Mouse (Mus musculus) left cerebral cortex, adult 6 months (tissue): ENCODE results near the gene Usp49. TPM values are rescaled to one million over a fixed set of nuclear protein-coding genes. Genes with fewer than 3 reads are reported as not detected.

Source experiments
- long read RNA-seq, 2 experiments: library from polyadenylated mRNA; unstranded; transcript quantifications; one replicate each; pipeline ENCODE4 v2.0.0; 2019 to 2020
- polyA plus RNA-seq: library from polyadenylated mRNA; unstranded; fragments of <200 nt; fragmentation: Nextera tagmentation; gene quantifications from 2 replicates; pipeline ENCODE4 v1.2.3, GENCODE M21; 2021

The Usp49 gene
- polyA plus RNA-seq, result 1.8 and 4.4 TPM in 2 replicates
- long read RNA-seq, experiment 1, result 0 reads
- long read RNA-seq, experiment 2, partial matches to known transcripts, result 0 of 2 reads
- long read RNA-seq, experiment 2, other reads (novel, unspliced or antisense), result 2 of 2 reads

DNA sequence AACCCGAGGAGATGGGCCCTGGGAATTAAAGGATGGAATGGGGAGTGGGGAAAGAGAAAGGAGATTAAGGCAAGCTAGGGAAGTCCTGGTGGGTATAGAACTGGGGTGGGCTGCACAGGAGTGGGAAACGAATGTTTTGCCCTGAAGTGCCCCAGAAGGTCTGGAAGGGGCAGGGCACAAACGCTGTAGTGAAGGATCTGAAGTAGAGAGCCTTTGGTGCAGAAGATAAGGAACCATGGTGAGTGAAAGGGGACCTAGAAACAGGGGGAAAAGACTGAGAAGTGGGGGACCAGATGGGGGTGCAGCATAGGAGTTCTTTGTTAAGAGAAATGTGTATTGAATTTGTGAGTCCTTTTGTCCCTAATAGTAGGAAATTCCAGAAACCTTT is at the start of gene Usp49:
Usp49 (plus strand) TSS at position 13 of the 388 bp plus-strand sequence.

DNA sequence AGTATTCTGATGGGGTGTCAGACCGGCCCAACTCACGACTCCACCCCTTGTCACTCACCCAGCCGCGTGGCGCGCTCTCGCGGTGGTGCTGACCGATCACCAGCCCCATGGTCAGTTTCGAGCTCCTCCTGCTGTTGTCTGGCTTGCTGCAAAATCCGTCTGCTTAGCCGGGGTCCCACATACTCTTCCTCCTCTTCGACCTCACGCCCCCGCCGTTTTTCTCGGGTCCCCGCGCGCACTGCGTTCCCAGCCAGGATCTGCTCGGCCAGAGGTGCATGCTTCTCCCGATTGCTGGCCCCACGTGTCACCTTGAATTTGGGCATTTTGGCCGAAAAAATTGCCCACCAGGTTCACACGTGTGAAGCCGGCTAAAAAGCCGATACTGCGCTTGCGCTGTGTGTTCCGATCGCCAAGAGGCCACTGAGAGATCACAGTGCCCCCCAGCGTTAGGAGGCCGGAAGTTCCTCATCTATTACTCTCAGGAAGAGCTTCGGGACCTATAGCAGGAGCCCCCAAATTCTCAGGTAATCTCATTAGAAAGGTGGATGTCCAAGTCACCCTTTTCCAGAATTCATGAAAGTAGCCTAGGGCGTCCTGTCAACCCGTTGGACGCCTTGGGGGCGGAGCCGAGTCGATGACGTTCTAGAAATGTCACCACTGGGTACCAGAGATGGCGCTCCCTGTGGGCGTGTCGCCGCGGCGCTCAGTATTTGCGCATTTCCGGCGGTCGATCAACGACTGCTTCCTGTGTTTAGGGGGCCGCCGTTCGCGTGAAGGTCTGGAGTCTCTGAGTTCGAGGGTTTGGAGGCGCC is 19.4 kb upstream of the Usp49 start, which contains the start of the genes Bysl, Med20 and Gm20517:
Bysl (minus strand) TSS at position 644 of the 812 bp plus-strand sequence.
Med20 (plus strand) TSS at position 734 of the 812 bp plus-strand sequence.
Gm20517 (plus strand) TSS at position 741 of the 812 bp plus-strand sequence.

DNA sequence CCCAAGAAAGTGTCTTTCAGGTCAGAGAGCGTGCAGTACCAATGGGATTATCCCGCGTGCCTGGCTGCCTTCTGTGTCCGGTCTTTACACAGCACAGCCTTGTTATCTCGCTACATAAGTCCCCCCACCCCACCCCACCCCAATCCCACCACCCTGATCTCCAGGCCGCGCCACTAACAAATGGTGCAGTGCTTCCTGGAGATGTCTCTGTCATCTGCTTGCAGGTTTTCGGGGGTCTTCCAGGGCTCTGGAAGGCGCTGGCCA is 57.8 kb downstream of the Usp49 start, which contains the start of gene Tomm6:
Tomm6 (minus strand) TSS at position 43 of the 264 bp plus-strand sequence.

DNA sequence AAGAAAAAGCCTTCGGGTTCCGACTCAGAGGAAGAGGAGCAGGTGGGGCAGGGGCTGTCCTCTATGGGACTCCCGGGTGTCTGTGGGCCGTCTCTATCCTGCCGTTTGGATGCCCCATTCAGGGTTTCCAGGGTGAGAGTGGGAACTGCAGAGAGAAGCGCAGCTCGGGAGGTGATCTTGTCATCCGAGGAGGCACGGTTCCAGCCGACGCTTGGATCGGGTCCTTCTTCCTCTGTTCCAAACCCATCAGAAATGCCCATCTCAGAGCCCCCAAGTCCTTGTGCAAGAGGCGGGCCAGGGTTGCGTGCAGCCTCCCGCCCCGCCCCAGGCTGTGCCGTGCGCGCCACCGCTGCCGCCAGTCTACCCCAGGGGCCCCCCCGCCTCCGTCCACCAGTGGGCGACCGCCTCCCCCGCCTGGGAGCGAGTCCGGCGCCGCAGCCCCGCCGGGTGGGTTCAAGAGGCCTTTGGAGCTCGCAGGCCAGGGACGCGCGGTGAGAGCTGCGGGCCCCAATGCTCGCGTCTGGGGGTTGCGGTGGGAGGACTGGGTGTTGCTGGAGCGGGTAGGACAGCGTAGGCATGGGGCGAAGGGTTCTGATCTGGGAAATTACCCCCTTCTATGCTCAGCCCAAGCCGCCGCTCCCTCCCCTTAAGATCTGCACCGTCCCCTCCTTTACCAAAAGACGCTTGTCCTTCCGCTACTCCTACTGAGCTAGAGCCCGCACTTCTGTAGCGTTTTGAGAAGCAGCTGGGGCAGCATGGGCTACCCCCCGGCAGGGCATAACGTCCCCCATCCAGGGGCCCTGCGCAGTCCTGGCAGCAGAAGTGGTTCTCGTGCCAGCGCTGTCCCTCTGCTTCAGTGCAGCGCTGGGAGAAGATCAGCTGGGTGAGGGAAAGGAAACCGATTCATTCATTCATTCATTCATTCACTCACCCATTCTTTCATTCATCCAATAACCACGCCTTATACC is 58.4 kb downstream of the Usp49 start, which contains the start of gene Frs3:
Frs3 (plus strand) TSS at position 423 of the 968 bp plus-strand sequence.

DNA sequence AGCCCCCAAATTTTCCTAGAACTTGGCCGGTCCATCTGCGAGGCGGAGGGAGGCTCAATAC is 63.8 kb downstream of the Usp49 start, which contains the start of gene Gm21981:
Gm21981 (minus strand) TSS at position 14 of the 61 bp plus-strand sequence.

DNA sequence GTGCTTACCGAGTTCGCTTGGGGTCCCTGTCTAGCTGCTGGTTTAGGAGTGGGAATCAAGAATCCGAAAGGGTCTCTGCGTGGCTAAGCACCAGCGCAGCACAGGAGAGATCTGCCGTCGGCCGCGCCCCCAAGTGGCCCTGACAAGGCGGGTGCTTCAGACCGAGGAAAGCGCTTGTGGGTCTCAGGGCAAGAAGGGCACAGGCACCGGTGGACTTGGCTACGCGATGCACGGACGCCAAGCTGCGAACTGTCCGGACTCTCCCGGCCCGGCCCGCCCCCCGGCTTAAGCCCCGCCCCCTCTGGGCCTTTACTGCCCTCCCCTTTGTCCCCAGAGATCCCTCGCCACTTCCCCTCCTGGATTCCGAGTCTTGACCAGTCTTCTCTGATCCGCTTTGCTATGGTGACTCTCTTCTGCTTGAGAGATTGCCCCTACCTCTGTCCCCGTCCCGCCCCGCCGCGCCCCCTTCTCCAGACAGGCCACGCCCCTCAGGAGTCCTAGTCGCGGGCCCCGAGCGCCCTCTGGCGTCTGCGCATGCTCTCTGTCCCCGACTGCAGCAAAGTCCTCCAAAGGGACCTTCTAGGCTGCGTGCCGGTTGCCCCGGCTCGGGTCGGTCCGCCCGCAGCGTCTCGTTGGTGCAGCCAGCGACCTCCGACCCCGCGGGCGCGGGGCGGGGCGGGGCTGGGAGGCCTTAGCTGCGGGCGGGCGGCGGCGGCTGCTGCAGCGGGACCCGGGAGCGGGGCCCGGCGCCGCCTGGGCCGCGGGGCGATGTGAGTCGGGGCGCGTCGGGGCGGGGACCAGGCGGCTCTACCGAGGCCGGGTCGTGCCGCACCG is 64.2 kb downstream of the Usp49 start, which contains the start of gene Prickle4:
Prickle4 (minus strand) TSS at position 234 of the 834 bp plus-strand sequence.

DNA sequence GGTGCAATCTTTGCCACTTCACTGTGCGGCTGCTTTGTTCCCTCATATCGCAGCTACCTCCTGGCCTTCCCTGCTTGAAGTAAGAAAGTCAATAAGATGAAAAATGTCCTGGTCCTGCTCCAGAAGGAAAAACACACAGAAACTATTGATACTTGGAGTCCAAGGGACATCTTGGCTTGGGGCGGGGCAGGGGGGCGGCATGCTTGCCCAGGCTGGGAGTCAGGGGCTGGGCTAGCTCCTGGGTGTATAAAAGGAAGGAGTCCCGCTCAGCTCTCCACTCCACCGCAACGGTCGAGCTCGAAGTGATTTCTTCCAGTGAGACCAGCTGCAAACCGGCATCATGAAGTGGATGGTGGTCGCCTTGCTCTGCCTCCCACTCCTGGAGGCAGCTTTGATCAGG is 96.1 kb downstream of the Usp49 start, which contains the start of gene Pgc:
Pgc (plus strand) TSS at position 277 of the 400 bp plus-strand sequence.

Other genes with a start within 250 kb of the Usp49 start
- gene Guca1b, start 245.3 kb upstream of the Usp49 start, polyA plus RNA-seq, result 0.31 and 0.47 TPM in 2 replicates
- gene Guca1a, start 230.1 kb upstream of the Usp49 start, polyA plus RNA-seq, result 1.1 and 1.4 TPM in 2 replicates
- gene AI661453, start 194.1 kb upstream of the Usp49 start, polyA plus RNA-seq, result not detected in 2 replicates
- gene 1700001C19Rik, start 193.3 kb upstream of the Usp49 start, polyA plus RNA-seq, result 0.28 TPM in 1 of 2 replicates, not detected in the other
- 5.9 and 7.7 TPM in 2 replicates for gene Taf8, start 128.4 kb upstream of the Usp49 start, polyA plus RNA-seq
- gene Ccnd3, start 125.6 kb upstream of the Usp49 start, polyA plus RNA-seq, result 24.1 and 36.0 TPM in 2 replicates
- gene Bysl, start 19.2 kb upstream of the Usp49 start, polyA plus RNA-seq, result 13.9 and 14.6 TPM in 2 replicates
- gene Med20, start 19.1 kb upstream of the Usp49 start, polyA plus RNA-seq, result 17.6 and 21.6 TPM in 2 replicates
- 4.1 and 6.6 TPM in 2 replicates for gene Gm20517, start 19.1 kb upstream of the Usp49 start, polyA plus RNA-seq
- 307 and 361 TPM in 2 replicates for gene Tomm6, start 57.7 kb downstream of the Usp49 start, polyA plus RNA-seq
- gene Frs3, start 58.3 kb downstream of the Usp49 start, polyA plus RNA-seq, result 10.7 and 17.9 TPM in 2 replicates
- gene Gm21981, start 63.8 kb downstream of the Usp49 start, polyA plus RNA-seq, result 0.98 and 1.1 TPM in 2 replicates
- 0.29 and 0.55 TPM in 2 replicates for gene Prickle4, start 64.0 kb downstream of the Usp49 start, polyA plus RNA-seq
- not detected in 2 replicates for gene Pgc, start 96.2 kb downstream of the Usp49 start, polyA plus RNA-seq
- gene Tfeb, start 106.3 kb downstream of the Usp49 start, polyA plus RNA-seq, result 3.6 and 6.4 TPM in 2 replicates
- 0.09 TPM in 1 of 2 replicates, not detected in the other for gene Mdfi, start 204.0 kb downstream of the Usp49 start, polyA plus RNA-seq